Mouse (Mus musculus) G1E (cell line): ENCODE measurements around the gene Gucd1. TPM values are rescaled to one million over a fixed set of nuclear protein-coding genes. Genes with fewer than 3 reads are reported as not detected.

ENCODE experiments used
- ATAC-seq: 2 replicates; pipeline ENCODE4 v1.8.0; 2016; ENCODE audit warnings: mild to moderate bottlenecking; ENCODE audit not compliant: insufficient number of reproducible peaks, poor library complexity, low FRiP score, severe bottlenecking; ENCODE audit errors: extremely low read depth
- DNase-seq: peaks from one replicate; pipeline ENCODE4 v3.0.0; 2012; ENCODE audit warnings: low spot score
- H3K27me3 ChIP-seq: 2 replicates; pipeline ENCODE4 v1.6.1; 2012; ENCODE audit warnings: mild to moderate bottlenecking, low read length, inconsistent platforms; ENCODE audit not compliant: insufficient read depth
- H3K36me3 ChIP-seq: replicated peaks from 2 replicates; pipeline ENCODE3; 2012; ENCODE audit warnings: mild to moderate bottlenecking, inconsistent platforms
- H3K4me1 ChIP-seq: 2 replicates; pipeline ENCODE4 v1.6.1; 2012; ENCODE audit warnings: low read depth, low read length, inconsistent platforms, mixed read lengths; ENCODE audit not compliant: insufficient read depth
- H3K4me3 ChIP-seq: 2 replicates; pipeline ENCODE4 v1.5.1; 2012; ENCODE audit warnings: low read depth, mild to moderate bottlenecking, inconsistent platforms, low read length, moderate library complexity, mixed read lengths
- H3K9me3 ChIP-seq: replicated peaks from 2 replicates; pipeline ENCODE4 v1.6.1; 2012; ENCODE audit warnings: inconsistent platforms
- CTCF ChIP-seq: IDR thresholded peaks from 2 replicates; pipeline ENCODE4 v1.5.1; 2012; ENCODE audit warnings: low read depth, low read length, inconsistent platforms, mixed read lengths
- GATA1 ChIP-seq: IDR thresholded peaks from 2 replicates; pipeline ENCODE4 v1.6.1; 2012; ENCODE audit warnings: borderline replicate concordance, low read length, inconsistent platforms, mixed read lengths
- GATA2 ChIP-seq: IDR thresholded peaks from 2 replicates; pipeline ENCODE4 v1.6.1; 2012; ENCODE audit warnings: low read depth, low read length, inconsistent platforms, borderline replicate concordance
- POLR2AphosphoS5 ChIP-seq: IDR thresholded peaks from 2 replicates; pipeline ENCODE4 v1.6.1; 2012; ENCODE audit warnings: low read depth, low read length, inconsistent platforms; ENCODE audit not compliant: insufficient replicate concordance
- TAL1 ChIP-seq: conservative IDR thresholded peaks from 2 replicates; pipeline ENCODE4 v1.6.1; 2012; ENCODE audit warnings: low read depth, low read length, inconsistent platforms, mixed read lengths
- polyA plus RNA-seq: library from polyadenylated mRNA; stranded (reverse); fragments of >175 nt; gene quantifications from 2 replicates; pipeline ENCODE4 v1.2.3, GENCODE M21; 2012
- total RNA-seq, 2 experiments: library from RNA; stranded (forward) in 1 of 2; stranded (reverse) in 1 of 2; fragments of 200-1000 nt in 1 of 2; fragments of >200 nt in 1 of 2; fragmentation: Nextera tagmentation in 1 of 2; gene quantifications; 2 replicates each; pipeline ENCODE4 v1.2.3; 2014 to 2017

The Gucd1 gene
- total and polyA plus RNA-seq, 3 experiments: 15.8 to 41.7 (median 26.1) TPM

- DNase-seq: no peak
- no peak for TF ChIP-seq GATA2
- Histone ChIP-seq H3K4me3 (no peak overlapping the region), H3K36me3 (no peaks in the 10 kb centered on the region), H3K9me3 (no peaks in the 10 kb centered on the region), H3K27me3 (no peaks in the 10 kb centered on the region), H3K4me1 (no peaks in the 10 kb centered on the region)
- ATAC-seq: no peak
These were observed 110.0 kb downstream of the Gucd1 start for GRCm38 (mm10) chr10:75407741-75408140.

- H3K9me3 ChIP-seq: no peaks in the 10 kb centered on the region
- no peaks in the 10 kb centered on the region for H3K36me3 ChIP-seq
- TF ChIP-seq TAL1 (no peak), GATA2 (no peak), GATA1 (no peak), CTCF (no peak), POLR2AphosphoS5 (no peak)
- ATAC-seq (no peak), DNase-seq (no peak)
- H3K27me3 ChIP-seq: no peaks in the 10 kb centered on the region
- no peaks in the 10 kb centered on the region for H3K4me1 ChIP-seq
- no peak overlapping the region for H3K4me3 ChIP-seq
These were observed 111.0 kb downstream of the Gucd1 start for GRCm38 (mm10) chr10:75406755-75407154.

- TF ChIP-seq GATA2 (no peak), TAL1 (no peak), GATA1 (no peak), CTCF (no peak), POLR2AphosphoS5 (no peak)
- no peaks in the 10 kb centered on the region for H3K27me3 ChIP-seq
- H3K9me3 ChIP-seq: no peaks in the 10 kb centered on the region
- no peak for DNase-seq
- ATAC-seq: no peak
- no peaks in the 10 kb centered on the region for H3K4me1 ChIP-seq
- H3K4me3 ChIP-seq: no peak overlapping the region
- H3K36me3 ChIP-seq: no peaks in the 10 kb centered on the region
These were observed 111.9 kb downstream of the Gucd1 start for GRCm38 (mm10) chr10:75405916-75406315.

GRCm38 (mm10) chr10:75400958-75401357 is 116.8 kb downstream of the Gucd1 start, which contains the start of gene Upb1:
Gene Upb1 (plus strand): TSS chr10:75401115.
- Histone ChIP-seq H3K36me3 (no peaks in the 10 kb centered on the region), H3K4me1 (no peaks in the 10 kb centered on the region), H3K27me3 (no peaks in the 10 kb centered on the region), H3K9me3 (no peaks in the 10 kb centered on the region), H3K4me3 (no peak within 1 kb of the TSS)
- TF ChIP-seq GATA1: no peak
- no peak for TF ChIP-seq POLR2AphosphoS5
- no peak for TF ChIP-seq GATA2
- TF ChIP-seq TAL1: no peak
- no peak for ATAC-seq
- DNase-seq: no peak

GRCm38 (mm10) chr10:75396966-75397365 is 120.8 kb downstream of the Gucd1 start:
- ATAC-seq (no peak), DNase-seq (no peak)
- Histone ChIP-seq H3K4me3 (no peak overlapping the region), H3K27me3 (no peaks in the 10 kb centered on the region), H3K9me3 (no peaks in the 10 kb centered on the region), H3K4me1 (no peaks in the 10 kb centered on the region), H3K36me3 (no peaks in the 10 kb centered on the region)
- TF ChIP-seq GATA1: no peak
- no peak for TF ChIP-seq POLR2AphosphoS5
- no peak for TF ChIP-seq GATA2
- no peak for TF ChIP-seq CTCF
- no peak for TF ChIP-seq TAL1

GRCm38 (mm10) chr10:75394796-75395195 is 123.0 kb downstream of the Gucd1 start:
- Histone ChIP-seq H3K4me1 (no peaks in the 10 kb centered on the region), H3K4me3 (no peak overlapping the region), H3K36me3 (no peaks in the 10 kb centered on the region), H3K9me3 (no peaks in the 10 kb centered on the region), H3K27me3 (no peaks in the 10 kb centered on the region)
- ATAC-seq: no peak
- TF ChIP-seq GATA1: no peak
- no peak for TF ChIP-seq TAL1
- no peak for TF ChIP-seq GATA2
- no peak for TF ChIP-seq CTCF
- TF ChIP-seq POLR2AphosphoS5: no peak
- DNase-seq: no peak

GRCm38 (mm10) chr10:75390832-75391231 is 126.9 kb downstream of the Gucd1 start:
- TF ChIP-seq POLR2AphosphoS5: no peak
- no peak for TF ChIP-seq GATA2
- no peak for TF ChIP-seq GATA1
- no peak for TF ChIP-seq TAL1
- TF ChIP-seq CTCF: no peak
- Histone ChIP-seq H3K27me3 (no peaks in the 10 kb centered on the region), H3K36me3 (no peaks in the 10 kb centered on the region), H3K4me1 (no peaks in the 10 kb centered on the region), H3K4me3 (no peak overlapping the region), H3K9me3 (no peaks in the 10 kb centered on the region)
- DNase-seq (no peak), ATAC-seq (no peak)

GRCm38 (mm10) chr10:75390156-75390555 is 127.6 kb downstream of the Gucd1 start:
- H3K36me3 ChIP-seq: no peaks in the 10 kb centered on the region
- DNase-seq (no peak), ATAC-seq (no peak)
- no peaks in the 10 kb centered on the region for H3K4me1 ChIP-seq
- no peak for TF ChIP-seq CTCF
- no peak for TF ChIP-seq TAL1
- TF ChIP-seq GATA2: no peak
- no peak for TF ChIP-seq GATA1
- no peak for TF ChIP-seq POLR2AphosphoS5
- no peaks in the 10 kb centered on the region for H3K9me3 ChIP-seq
- no peak overlapping the region for H3K4me3 ChIP-seq
- H3K27me3 ChIP-seq: no peaks in the 10 kb centered on the region
